Mouse (Mus musculus): ENCODE results near the gene Pfn3. TPM values are rescaled to one million over a fixed set of nuclear protein-coding genes. Genes with fewer than 3 reads are reported as not detected.
A peak's percentile ranks its signal among the peaks of the same experiment; 100 is the strongest.

Gene Pfn3
- polyA plus RNA-seq, 1 experiment from 2014 or later = not detected

DNA sequence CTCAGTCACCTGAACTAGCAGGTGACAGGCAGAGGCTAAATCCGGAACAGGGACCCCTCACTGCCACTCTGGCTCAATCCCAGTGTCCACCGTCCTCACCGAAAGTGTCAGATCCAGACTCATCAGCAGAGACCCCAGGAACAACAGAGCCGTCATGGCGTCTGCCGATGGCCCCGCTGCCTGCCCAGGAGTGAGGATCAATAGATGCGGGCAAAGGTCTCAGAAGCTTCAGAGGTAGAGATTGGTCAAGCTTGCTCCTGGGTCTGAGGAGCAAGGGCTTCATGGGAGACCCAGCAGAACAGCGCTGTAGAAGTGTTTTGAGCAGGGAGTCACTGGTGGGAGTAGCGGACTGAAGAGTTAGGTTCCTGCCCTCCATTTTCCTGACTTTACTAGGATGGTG is 11.6 kb upstream of the Pfn3 start, which contains the start of gene F12:
Gene F12 (minus strand): TSS at position 181 of the 400 bp plus-strand sequence.
- ATAC-seq (replicated peaks; ENCODE audit: insufficient number of reproducible peaks, insufficient read depth, low FRiP score, low read depth) = no peak
- Histone ChIP-seq H3K36me3 (no peaks in the 10 kb centered on the region), H3K4me3 (no peak within 1 kb of the TSS), H3K27me3 (peaks cover 30% of the 10 kb centered on the region), H3K9me3 (replicated peaks) (no peaks in the 10 kb centered on the region), H3K4me2 (no peak within 1 kb of the TSS), H3K27ac (no peak within 1 kb of the TSS), H3K9ac (no peak within 1 kb of the TSS), H3K4me1 (replicated peaks) (no peaks in the 10 kb centered on the region)
- 78% methylated on average over 10 of the region's 10 CpGs for WGBS

DNA sequence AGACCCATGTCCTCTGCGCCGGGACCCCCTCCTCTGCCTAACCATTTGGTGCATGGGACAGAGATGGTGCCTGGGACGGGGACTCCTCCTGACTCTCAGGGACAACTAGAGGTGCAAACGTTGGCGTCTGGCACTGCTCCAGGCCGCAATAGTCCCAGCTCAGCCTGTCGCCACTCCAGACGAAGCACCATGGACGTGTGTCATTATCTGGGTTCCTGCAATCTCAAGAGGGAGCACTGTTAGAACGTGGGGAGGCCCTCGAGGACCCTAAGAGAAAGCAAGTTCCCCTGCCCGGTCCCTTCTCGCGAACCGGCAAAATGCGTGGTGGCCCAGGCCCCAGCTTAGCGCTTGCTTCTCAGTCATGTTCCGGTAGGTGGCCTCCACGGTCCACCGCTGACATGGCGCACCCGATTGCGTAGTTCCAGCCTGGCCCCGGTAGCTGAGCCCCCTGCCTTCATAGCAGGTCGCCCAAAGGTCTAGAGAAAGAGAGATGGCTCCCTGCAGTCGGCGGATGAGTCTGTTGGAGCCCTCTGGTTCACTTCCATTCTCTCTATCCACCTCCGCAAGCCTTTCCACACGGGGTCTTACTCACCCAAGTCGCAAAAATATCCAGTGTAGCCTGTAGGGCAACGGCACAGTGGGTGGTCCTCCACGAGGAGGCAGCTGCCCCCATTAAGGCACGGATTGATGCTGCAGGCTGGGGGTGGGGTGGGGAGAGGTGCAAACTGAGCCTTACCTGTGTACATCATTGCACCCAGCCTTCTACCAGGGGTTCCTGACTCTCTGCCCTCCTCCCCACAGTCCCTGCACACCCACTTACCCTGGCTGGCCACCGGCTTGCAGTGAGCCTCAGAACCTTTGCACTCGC is 6.1 kb upstream of the Pfn3 start:
- peak; percentile 60 for ATAC-seq (replicated peaks; ENCODE audit: insufficient number of reproducible peaks, insufficient read depth, low FRiP score, low read depth)
- H3K27me3 ChIP-seq = peaks cover 67% of the 10 kb centered on the region

DNA sequence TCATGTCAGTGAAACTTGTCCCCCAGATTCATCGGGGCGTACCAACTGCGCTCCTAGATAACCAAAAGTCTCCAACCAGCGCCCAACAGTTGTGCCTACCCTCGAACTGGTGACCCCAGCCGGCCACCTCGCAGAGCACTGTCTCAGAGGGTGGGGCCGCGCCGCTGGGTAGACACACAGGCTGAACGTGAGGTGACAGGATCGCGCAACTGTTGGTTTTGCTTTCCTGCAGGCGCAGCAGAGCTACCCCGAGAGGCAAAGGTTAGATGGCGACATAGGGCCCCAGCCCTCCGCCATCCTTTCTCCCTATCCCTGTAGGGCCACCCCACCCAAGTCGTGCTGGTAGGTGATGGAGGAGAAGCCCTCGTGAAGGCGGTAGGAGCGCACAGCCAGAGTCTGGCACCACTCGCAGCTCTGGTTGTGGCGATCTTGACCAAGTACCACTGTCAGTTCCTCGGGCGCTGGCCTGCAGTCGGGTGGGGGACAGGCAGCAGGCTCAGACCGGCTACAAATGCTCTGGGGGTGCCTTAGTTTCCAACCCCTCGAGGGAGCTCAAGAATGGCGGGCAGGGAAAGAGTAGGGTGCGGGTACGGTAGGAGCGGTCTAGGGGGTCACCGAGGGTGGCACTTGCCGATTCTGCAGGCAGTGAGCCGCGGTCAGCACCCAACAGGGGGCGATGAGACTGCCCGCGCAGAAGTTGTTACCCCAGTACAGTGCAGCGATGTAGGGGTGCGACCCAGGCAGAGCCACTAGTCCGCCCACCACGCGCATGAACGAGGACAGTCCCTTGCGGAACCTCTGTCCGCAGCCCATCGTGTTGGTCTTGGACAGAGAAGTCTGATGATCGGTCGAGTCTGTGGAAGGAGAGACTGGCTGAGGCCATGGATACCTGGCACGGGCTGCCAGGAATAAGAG is 5.2 kb upstream of the Pfn3 start:
- Histone ChIP-seq H3K9ac (no peak overlapping the region), H3K4me1 (replicated peaks) (peaks cover 18% of the 10 kb centered on the region), H3K4me3 (no peak overlapping the region; the same call in 1 of the 2 replicates), H3K4me2 (peak overlapping the region; percentile 50), H3K27ac (no peak overlapping the region), H3K9me3 (replicated peaks) (no peaks in the 10 kb centered on the region), H3K36me3 (no peaks in the 10 kb centered on the region), H3K27me3 (peaks cover 61% of the 10 kb centered on the region)
- no peak for ATAC-seq (replicated peaks; ENCODE audit: insufficient number of reproducible peaks, insufficient read depth, low FRiP score, low read depth)
- WGBS = 22% methylated on average over 51 of the region's 51 CpGs

More for the DNA sequence above, 6.1 kb upstream of the Pfn3 start:
- H3K4me3 ChIP-seq = peak overlapping the region; percentile 31
- peak overlapping the region; percentile 50 for H3K4me2 ChIP-seq
- no peak overlapping the region for H3K27ac ChIP-seq
- no peaks in the 10 kb centered on the region for H3K9me3 ChIP-seq (replicated peaks)
- peak overlapping the region; percentile 12; the same call in 1 of the 2 replicates for H3K9ac ChIP-seq
- peaks cover 17% of the 10 kb centered on the region for H3K4me1 ChIP-seq (replicated peaks)
- no peaks in the 10 kb centered on the region for H3K36me3 ChIP-seq
- 10% methylated on average over 35 of the region's 35 CpGs for WGBS

DNA sequence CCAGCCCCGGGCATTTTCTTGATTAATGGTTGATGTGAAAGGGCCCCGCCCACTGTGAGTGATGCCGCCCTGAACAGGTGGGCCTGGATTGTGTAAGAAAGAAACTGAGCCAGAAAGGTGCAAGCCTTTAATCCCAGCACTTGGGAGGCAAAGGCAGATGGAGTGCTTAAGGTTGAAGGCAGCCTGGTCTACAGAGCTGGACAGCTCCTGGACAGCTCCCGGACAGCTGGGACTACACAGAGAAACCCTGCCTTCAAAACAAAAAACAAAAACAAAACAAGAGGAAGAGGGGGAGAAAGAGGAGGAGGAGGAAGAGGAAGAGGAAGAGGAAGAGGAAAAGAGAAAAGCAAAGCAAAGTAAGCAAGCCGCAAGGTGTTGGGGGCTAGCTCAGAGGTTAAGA is 4.1 kb upstream of the Pfn3 start:
- no peak for ATAC-seq (replicated peaks; ENCODE audit: insufficient number of reproducible peaks, insufficient read depth, low FRiP score, low read depth)
- Histone ChIP-seq H3K4me3 (no peak overlapping the region), H3K4me1 (replicated peaks) (peaks cover 25% of the 10 kb centered on the region), H3K27ac (no peak overlapping the region), H3K36me3 (no peaks in the 10 kb centered on the region), H3K9ac (no peak overlapping the region), H3K9me3 (replicated peaks) (no peaks in the 10 kb centered on the region), H3K27me3 (peaks cover 69% of the 10 kb centered on the region), H3K4me2 (no peak overlapping the region)
- WGBS = 71% methylated on average over 5 of the region's 5 CpGs

DNA sequence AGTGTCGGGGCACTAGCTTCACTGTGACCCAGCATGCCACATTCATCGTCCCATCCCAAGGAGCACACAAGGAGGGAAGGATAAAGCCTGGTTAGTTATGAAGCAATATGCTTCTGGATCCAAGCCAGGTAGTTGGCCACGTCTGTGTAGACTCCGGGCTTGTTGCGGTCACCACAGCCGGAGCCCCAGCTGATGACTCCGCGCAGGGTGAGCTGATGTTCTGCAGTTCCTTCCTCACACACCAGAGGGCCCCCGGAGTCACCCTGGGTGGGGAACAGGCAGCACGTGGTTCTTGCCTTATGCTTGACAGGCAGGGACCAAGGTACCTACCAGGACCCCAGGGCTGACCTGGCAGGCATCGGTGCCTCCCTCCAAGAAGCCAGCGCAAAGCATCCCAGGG is 3.0 kb upstream of the Pfn3 start:
- H3K36me3 ChIP-seq = no peaks in the 10 kb centered on the region
- 0 out of 2 replicates have a peak, but pooled peaks have one; percentile 54 for ATAC-seq (replicated peaks; ENCODE audit: insufficient number of reproducible peaks, insufficient read depth, low FRiP score, low read depth)
- no peak overlapping the region for H3K4me2 ChIP-seq
- peaks cover 81% of the 10 kb centered on the region for H3K27me3 ChIP-seq
- H3K27ac ChIP-seq = no peak overlapping the region
- H3K4me3 ChIP-seq = no peak overlapping the region
- no peak overlapping the region for H3K9ac ChIP-seq
- no peaks in the 10 kb centered on the region for H3K9me3 ChIP-seq (replicated peaks)
- WGBS = 13% methylated on average over 12 of the region's 12 CpGs
- peaks cover 25% of the 10 kb centered on the region for H3K4me1 ChIP-seq (replicated peaks)

DNA sequence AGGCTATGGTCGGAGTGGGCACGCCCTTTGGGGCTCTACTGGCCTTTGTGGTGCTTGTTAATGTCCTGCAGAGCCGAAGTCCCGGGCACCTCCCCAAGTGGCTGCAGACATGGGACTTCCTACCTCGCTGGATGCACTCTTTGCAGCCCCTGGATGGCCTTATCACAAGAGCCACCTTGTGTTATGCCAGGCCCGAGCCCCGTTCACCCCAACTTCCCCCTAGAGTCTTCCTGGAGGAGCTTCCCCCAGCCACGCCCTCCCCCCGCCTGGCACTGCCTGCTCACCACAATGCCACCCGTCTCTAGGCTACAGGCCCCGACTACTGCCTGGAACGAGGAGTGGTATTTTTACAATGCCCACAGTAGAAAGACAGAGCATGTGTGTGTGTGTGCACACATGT is 1.7 kb downstream of the Pfn3 start:
- peaks cover 74% of the 10 kb centered on the region for H3K27me3 ChIP-seq

DNA sequence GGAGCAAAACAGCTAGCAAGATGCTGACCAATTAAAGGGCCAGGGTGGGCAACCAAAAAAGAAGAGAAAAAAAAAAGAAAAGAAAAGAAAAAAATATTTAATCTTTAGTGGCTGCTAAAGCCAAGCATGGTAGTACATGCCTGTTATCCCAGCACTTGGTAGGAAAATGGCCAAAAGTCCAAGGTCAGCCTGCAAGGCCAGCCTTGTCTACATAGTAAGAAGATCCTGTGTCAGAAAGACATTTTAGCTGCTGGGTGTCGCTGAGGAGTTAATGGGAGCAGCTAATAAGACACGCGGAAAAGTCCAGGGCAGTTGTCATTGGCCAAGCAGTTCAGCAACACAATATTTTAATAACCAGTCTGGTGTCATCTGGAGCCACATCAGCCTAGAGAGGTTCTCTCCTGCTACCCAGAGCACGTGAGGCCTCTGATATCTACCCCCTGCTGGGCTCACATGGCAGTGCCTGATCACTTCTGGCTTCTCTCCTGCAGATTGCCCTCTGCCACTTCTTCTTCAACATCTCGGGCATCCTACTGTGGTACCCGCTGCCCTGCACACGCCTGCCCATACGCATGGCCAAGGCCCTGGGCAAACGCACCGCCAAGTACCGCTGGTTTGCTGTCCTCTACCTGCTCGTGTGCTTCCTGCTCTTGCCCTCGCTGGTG is 2.3 kb downstream of the Pfn3 start:
- WGBS = 75% methylated on average over 13 of the region's 13 CpGs
- no peak overlapping the region for H3K4me2 ChIP-seq
- H3K27me3 ChIP-seq = peaks cover 75% of the 10 kb centered on the region
- no peak overlapping the region for H3K27ac ChIP-seq
- H3K9me3 ChIP-seq (replicated peaks) = no peaks in the 10 kb centered on the region
- ATAC-seq (replicated peaks; ENCODE audit: insufficient number of reproducible peaks, insufficient read depth, low FRiP score, low read depth) = no peak
- peaks cover 8% of the 10 kb centered on the region for H3K4me1 ChIP-seq (replicated peaks)
- no peaks in the 10 kb centered on the region for H3K36me3 ChIP-seq
- no peak overlapping the region for H3K9ac ChIP-seq
- no peak overlapping the region for H3K4me3 ChIP-seq

More for the DNA sequence above, 1.7 kb downstream of the Pfn3 start:
- no peak overlapping the region for H3K27ac ChIP-seq
- WGBS = 67% methylated on average over 12 of the region's 12 CpGs
- no peaks in the 10 kb centered on the region for H3K9me3 ChIP-seq (replicated peaks)
- H3K4me3 ChIP-seq = no peak overlapping the region
- peaks cover 10% of the 10 kb centered on the region for H3K4me1 ChIP-seq (replicated peaks)
- H3K36me3 ChIP-seq = no peaks in the 10 kb centered on the region
- no peak for ATAC-seq (replicated peaks; ENCODE audit: insufficient number of reproducible peaks, insufficient read depth, low FRiP score, low read depth)
- no peak overlapping the region for H3K4me2 ChIP-seq
- H3K9ac ChIP-seq = no peak overlapping the region

DNA sequence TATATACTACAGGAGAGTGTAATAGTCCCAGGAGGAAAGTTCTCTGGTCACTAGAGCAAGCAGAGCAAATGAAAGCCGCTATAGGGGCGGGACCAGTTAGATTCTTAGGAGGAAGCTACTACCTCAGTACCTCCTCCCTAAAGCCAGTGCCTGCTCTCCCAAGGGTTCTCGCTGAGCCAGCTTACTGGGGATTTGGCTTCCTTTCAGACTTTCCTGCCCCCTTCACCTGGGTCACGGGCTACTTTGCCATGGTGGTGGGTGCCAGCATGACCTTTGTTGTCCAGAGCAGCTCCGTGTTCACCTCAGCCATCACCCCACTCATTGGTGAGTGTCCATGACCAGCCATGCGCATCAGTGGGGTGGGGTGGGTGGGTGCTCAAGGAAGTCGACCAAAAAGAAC is 3.2 kb downstream of the Pfn3 start:
- 72% methylated on average over 7 of the region's 7 CpGs for WGBS
- Histone ChIP-seq H3K27ac (no peak overlapping the region), H3K4me1 (replicated peaks) (peaks cover 8% of the 10 kb centered on the region), H3K9ac (no peak overlapping the region), H3K4me2 (no peak overlapping the region), H3K9me3 (replicated peaks) (no peaks in the 10 kb centered on the region), H3K36me3 (no peaks in the 10 kb centered on the region), H3K27me3 (peaks cover 75% of the 10 kb centered on the region), H3K4me3 (no peak overlapping the region)
- ATAC-seq (replicated peaks; ENCODE audit: insufficient number of reproducible peaks, insufficient read depth, low FRiP score, low read depth) = no peak

DNA sequence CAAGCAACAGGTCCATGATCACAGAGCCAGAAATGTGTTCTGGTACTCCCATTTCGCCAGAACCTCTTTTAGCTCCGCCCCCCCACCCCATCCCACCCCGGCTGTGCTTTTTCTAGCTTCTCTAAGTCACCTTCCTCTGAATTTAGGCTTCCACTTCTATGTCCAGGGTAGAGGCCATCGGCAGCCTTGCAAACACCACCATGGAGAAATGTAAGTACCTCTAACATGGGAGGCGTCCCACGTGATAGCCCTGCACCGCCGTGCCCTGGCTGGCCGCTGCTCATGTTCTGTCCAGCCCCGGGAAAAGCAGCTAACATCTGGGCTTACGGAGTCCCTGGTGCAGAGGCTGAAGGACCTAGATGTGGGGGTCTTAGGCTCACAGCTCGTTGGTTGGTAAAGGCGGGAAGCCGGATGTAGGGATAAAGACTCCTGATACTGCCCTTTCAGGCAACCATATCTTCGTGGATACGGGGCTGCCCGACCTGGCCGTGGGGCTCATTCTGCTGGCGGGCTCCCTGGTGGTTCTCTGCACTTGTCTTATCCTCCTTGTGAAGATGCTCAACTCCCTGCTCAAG is 6.4 kb downstream of the Pfn3 start:
- Histone ChIP-seq H3K36me3 (no peaks in the 10 kb centered on the region), H3K9ac (no peak overlapping the region), H3K4me3 (no peak overlapping the region), H3K27me3 (peaks cover 82% of the 10 kb centered on the region), H3K4me1 (replicated peaks) (peaks cover 7% of the 10 kb centered on the region; the same call in 1 of the 2 replicates), H3K9me3 (replicated peaks) (no peaks in the 10 kb centered on the region), H3K4me2 (no peak overlapping the region), H3K27ac (no peak overlapping the region)
- ATAC-seq (replicated peaks; ENCODE audit: insufficient number of reproducible peaks, insufficient read depth, low FRiP score, low read depth) = no peak
- 79% methylated on average over 19 of the region's 19 CpGs for whole genome bisulfite sequencing

DNA sequence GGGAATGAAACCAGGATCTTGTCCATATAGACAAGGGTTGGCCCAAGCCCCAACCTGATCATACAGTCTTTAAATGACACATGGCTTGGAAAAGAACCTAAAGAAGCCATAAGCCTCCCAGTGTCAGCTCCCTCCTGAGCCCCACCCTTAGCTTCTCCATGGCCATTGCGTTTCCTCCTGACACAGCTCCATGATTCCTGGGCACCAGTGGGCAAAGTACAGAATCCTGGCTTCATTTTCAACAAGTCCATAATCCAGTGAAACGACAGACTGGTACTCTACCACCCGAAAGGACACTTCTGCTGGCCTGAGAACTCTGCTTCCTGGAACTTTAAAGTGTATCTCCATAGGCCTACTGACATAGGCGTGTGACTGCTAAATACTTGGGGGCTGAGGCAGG is 7.7 kb downstream of the Pfn3 start:
- Histone ChIP-seq H3K4me3 (no peak overlapping the region), H3K9me3 (replicated peaks) (no peaks in the 10 kb centered on the region), H3K27ac (no peak overlapping the region), H3K9ac (no peak overlapping the region), H3K4me1 (replicated peaks) (peaks cover 7% of the 10 kb centered on the region; the same call in 1 of the 2 replicates), H3K4me2 (no peak overlapping the region), H3K27me3 (peaks cover 81% of the 10 kb centered on the region), H3K36me3 (no peaks in the 10 kb centered on the region)
- WGBS = 71% methylated on average over 4 of the region's 4 CpGs
- no peak for ATAC-seq (replicated peaks; ENCODE audit: insufficient number of reproducible peaks, insufficient read depth, low FRiP score, low read depth)

All from heart, embryonic 15.5 days (tissue).